Mouse (Mus musculus): ENCODE measurements around the gene Hemk1.

DNA sequence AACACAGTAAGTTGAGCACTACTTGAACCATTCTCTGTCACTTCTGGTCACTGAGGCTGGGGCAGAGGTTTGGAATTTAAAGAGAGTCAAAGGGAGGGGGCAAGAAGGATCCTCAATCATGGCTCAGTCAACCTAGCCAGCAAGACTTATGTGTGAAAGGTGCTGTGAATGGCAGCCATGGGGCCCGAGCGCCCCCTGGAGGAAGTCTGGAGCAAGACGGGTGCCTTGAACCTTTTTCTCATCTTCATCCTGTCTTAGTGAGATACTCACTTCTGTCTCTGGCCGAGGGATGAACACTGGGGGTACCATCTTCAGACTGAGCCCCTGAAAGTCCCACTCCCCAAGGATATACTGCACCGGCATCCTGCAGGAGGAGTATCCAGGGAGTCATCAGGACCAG, 2.2 kb downstream of the Hemk1 start:
- TF ChIP-seq CTCF (IDR thresholded peaks at IDR 0.05; ENCODE audit: low read depth) (peak; percentile 96), EP300 (IDR thresholded peaks at IDR 0.05; ENCODE audit: low read depth) (no peak)
